Mouse (Mus musculus) lung, adult 2 months (tissue): ENCODE results near the gene Aven.

Source experiments
- CTCF ChIP-seq: fragments of 200-500 bp; IDR thresholded peaks from 2 replicates; pipeline ENCODE4 v1.5.1; 2011; ENCODE audit warnings: mild to moderate bottlenecking, low read length, control low read depth; ENCODE audit not compliant: insufficient read depth
- POLR2A ChIP-seq: fragments of 200-500 bp; IDR thresholded peaks from 2 replicates; pipeline ENCODE4 v1.6.1; 2011; ENCODE audit warnings: low read depth, mild to moderate bottlenecking, control low read depth, low read length, borderline replicate concordance; ENCODE audit errors: extremely low read depth

DNA sequence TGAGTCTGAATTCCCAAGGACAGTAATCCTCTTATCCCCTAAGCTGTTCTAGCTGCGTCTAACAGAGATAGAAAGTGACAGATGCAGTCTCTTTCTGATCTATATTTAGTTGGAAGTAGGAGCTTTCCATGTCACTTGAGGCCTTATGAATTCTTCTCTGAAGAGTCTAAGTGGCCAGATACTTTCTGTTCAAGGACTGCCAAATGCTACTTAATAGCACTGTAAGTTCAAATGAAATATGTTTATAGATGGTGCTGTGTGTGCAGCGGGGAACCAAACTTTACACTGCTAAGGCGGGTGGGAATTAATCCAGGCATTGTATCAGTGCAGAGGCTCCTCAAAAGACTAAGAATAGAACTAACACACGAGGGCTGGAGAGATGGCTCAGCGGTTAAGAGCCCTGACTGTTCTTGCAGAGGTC lies 21.8 kb upstream of the Aven start:
- TF ChIP-seq CTCF (no peak), POLR2A (no peak)
